Mouse (Mus musculus): ENCODE results near the gene Setd5. TPM values are rescaled to one million over a fixed set of nuclear protein-coding genes. Genes with fewer than 3 reads are reported as not detected.

Setd5 gene
- polyA plus RNA-seq, 1 experiment from 2014 or later, result 90.0 TPM

DNA sequence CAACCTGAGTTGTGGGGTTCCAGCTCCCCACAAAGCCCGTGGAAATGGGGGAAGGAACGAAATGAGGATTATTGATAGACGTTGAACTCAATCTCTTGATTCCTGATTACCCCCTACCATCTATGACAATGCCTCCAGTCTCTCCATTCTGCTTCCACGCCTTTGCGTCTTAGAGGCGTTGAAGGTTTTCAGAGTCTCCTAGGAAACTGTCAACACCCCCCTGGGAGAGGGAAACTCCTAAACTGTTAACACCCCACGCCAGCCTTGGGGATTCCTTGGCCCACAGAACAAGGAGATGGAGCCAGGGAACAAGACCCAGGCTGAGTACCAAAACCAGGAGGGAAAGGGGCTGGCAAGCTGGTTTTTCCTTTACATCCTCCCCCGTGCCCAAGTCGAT is 118.4 kb downstream of the Setd5 start:
- Histone ChIP-seq H3K4me2 (ENCODE audit: low read length) (peak overlapping the region; percentile 68), H3K27ac (ENCODE audit: low read depth) (no peak overlapping the region), H3K36me3 (ENCODE audit: control insufficient read depth, insufficient read depth, low read length) (no peaks in the 10 kb centered on the region), H3K27me3 (replicated peaks; ENCODE audit: control insufficient read depth, insufficient read depth, low read length) (peaks cover 40% of the 10 kb centered on the region), H3K4me1 (replicated peaks; ENCODE audit: control insufficient read depth, insufficient read depth, low read length) (peaks cover 2% of the 10 kb centered on the region; the same call in 1 of the 2 replicates), H3K9me3 (ENCODE audit: control insufficient read depth, low read length) (no peaks in the 10 kb centered on the region), H3K9ac (ENCODE audit: low read length) (no peak overlapping the region), H3K4me3 (ENCODE audit: low read depth, low read length) (peak overlapping the region; percentile 36)
- WGBS, result 18% methylated on average over 9 of the region's 9 CpGs
- no peak for ATAC-seq (replicated peaks; ENCODE audit: low FRiP score, low TSS enrichment, low read depth)
- no peak for DNase-seq (ENCODE audit: low spot score)

Other genes starting within 250 kb of the Setd5 start
- 5.5 and 6.8 TPM in 2 replicates for gene Srgap3, start 130.1 kb upstream of the Setd5 start, polyA plus RNA-seq (2014; fragmentation: Nextera tagmentation; extraction: Ambion mirVana)
- gene Thumpd3, start 31.1 kb upstream of the Setd5 start, polyA plus RNA-seq (2014; fragmentation: Nextera tagmentation; extraction: Ambion mirVana), result 48.2 and 48.9 TPM in 2 replicates
- 1.1 and 1.2 TPM in 2 replicates for gene Lhfpl4, start 118.0 kb downstream of the Setd5 start, polyA plus RNA-seq (2014; fragmentation: Nextera tagmentation; extraction: Ambion mirVana)
- gene Mtmr14, start 160.5 kb downstream of the Setd5 start, polyA plus RNA-seq (2014; fragmentation: Nextera tagmentation; extraction: Ambion mirVana), result 36.3 and 40.8 TPM in 2 replicates
- gene Cpne9, start 204.9 kb downstream of the Setd5 start, polyA plus RNA-seq (2014; fragmentation: Nextera tagmentation; extraction: Ambion mirVana), result 0.05 and 0.12 TPM in 2 replicates
- 21.0 and 21.6 TPM in 2 replicates for gene Brpf1, start 229.8 kb downstream of the Setd5 start, polyA plus RNA-seq (2014; fragmentation: Nextera tagmentation; extraction: Ambion mirVana)
- 12.7 and 14.2 TPM in 2 replicates for gene Ogg1, start 249.6 kb downstream of the Setd5 start, polyA plus RNA-seq (2014; fragmentation: Nextera tagmentation; extraction: Ambion mirVana)

All from intestine, embryonic 14.5 days (tissue).